Mouse (Mus musculus) lung, adult 2 months (tissue): ENCODE results near the gene Flnb.

Source experiments
- CTCF ChIP-seq: fragments of 200-500 bp; IDR thresholded peaks from 2 replicates; pipeline ENCODE4 v1.5.1; 2011; ENCODE audit warnings: mild to moderate bottlenecking, low read length, control low read depth; ENCODE audit not compliant: insufficient read depth
- POLR2A ChIP-seq: fragments of 200-500 bp; IDR thresholded peaks from 2 replicates; pipeline ENCODE4 v1.6.1; 2011; ENCODE audit warnings: low read depth, mild to moderate bottlenecking, control low read depth, low read length, borderline replicate concordance; ENCODE audit errors: extremely low read depth

DNA sequence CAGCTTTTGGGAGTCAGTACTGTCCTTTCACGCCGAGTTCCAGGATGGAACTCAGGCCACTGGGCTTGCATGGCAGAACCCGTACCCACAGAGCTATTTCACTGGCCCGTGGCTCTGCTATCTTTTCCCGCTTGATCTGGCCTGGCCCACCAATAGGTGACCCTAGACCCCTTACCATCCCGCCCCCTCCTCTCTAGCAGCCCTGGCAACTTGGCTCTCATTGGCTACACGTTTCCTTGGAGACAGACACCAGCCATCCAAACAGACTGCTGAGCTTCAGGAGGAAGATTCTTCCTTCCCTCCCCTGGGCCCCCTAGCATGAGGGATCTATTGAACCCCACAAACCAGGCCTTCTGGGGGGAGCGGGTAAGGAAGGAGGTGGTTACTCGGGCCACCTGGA lies 139.3 kb downstream of the Flnb start, which contains the start of gene Gm45521:
- TF ChIP-seq POLR2A = no peak
- TF ChIP-seq CTCF = no peak
